In genomic region chr1:136229040-136229373, GRCm38 (mm10) we compare ENCODE assay signal across 11 mouse cellular contexts. TPM values are rescaled to one million over a fixed set of nuclear protein-coding genes. Genes with fewer than 3 reads are reported as not detected.
DNase-seq lines count a peak whose midpoint lies in the region; ATAC-seq lines count a peak whose summit lies in the region.
"Had no signal": no experiment of that assay in that cellular context is flagged by ENCODE, and none has a peak within 500 bp of the region (broad histone marks: within the 10 kb centered on the region; RNA-seq: fewer than 3 reads in every experiment).

No protein-coding gene starts in this region.

- no peak for ATAC-seq in frontal cortex, adult (ENCODE audit: low TSS enrichment)

- DNase-seq in adrenal gland, adult 2 months, result peak; percentile 9
- no peak for DNase-seq in adrenal gland, postnatal 10 days
- DNase-seq in NIH3T3 (ENCODE audit: low read depth), result peak; percentile 11
- peak; percentile 83 for DNase-seq in kidney, adult 9 months
- DNase-seq in mesoderm, embryonic 11.5 days (ENCODE audit: low read depth, low spot score), result peak; percentile 34
- no peak for DNase-seq in urinary bladder, postnatal 36 days (ENCODE audit: low spot score in 2 of 2)
- DNase-seq in testis, postnatal 14 days (ENCODE audit: low spot score), result no peak

RNA-seq across cellular contexts. Expression of gene Inava, which starts 5.1 kb away (rescaled TPM):
- under 1 TPM in 1 of 2 experiments, not detected in 1; 0.24 TPM for total RNA-seq in adrenal gland, adult 2 months (2021)
- 0.19 and 0.33 TPM in 2 replicates for polyA plus RNA-seq in adrenal gland, adult 2 months (2012; rRNA removed)
- under 1 TPM in 1 of 2 experiments, not detected in 1; 0.30 TPM for total RNA-seq in adrenal gland, postnatal 10 days (2021)
- total RNA-seq: common myeloid progenitor, adult 5-6 weeks had no signal

RNA-seq across cellular contexts. Expression of gene Mroh3, which starts 16.4 kb away (rescaled TPM):
- not detected for total RNA-seq in adrenal gland, adult 2 months (2021)
- not detected in 2 replicates for polyA plus RNA-seq in adrenal gland, adult 2 months (2012; rRNA removed)
- not detected for total RNA-seq in adrenal gland, postnatal 10 days (2021)
- total RNA-seq: common myeloid progenitor, adult 5-6 weeks had no signal
- polyA plus RNA-seq: heart, embryonic 12.5 days had no signal

RNA-seq across cellular contexts. Expression of gene Gpr25, which starts 31.7 kb away (rescaled TPM):
- total RNA-seq in adrenal gland, adult 2 months (2021), result not detected
- 0.36 TPM in 1 of 2 replicates, not detected in the other for polyA plus RNA-seq in adrenal gland, adult 2 months (2012; rRNA removed)
- total RNA-seq in adrenal gland, postnatal 10 days (2021), result not detected
- total RNA-seq: common myeloid progenitor, adult 5-6 weeks had no signal
- polyA plus RNA-seq: heart, embryonic 12.5 days; limb, embryonic 11.5 days had no signal

Comparison
In these comparisons a context has a peak if more than half of its experiments do, and no peak if none do; other contexts are left out.
1. DNase-seq: peak in adrenal gland, adult 2 months (single experiment), NIH3T3 (single experiment), kidney, adult 9 months (single experiment) and mesoderm, embryonic 11.5 days (single experiment); none in adrenal gland, postnatal 10 days (single experiment), urinary bladder, postnatal 36 days (0 of 2) and testis, postnatal 14 days (single experiment).